Mouse (Mus musculus) urinary bladder, postnatal 14 days (tissue): ENCODE data around the gene Ppcs.

Experiments
- DNase-seq: peaks from one replicate; pipeline ENCODE4 v3.0.0; 2021; ENCODE audit warnings: low spot score

The Ppcs gene

GRCm38 (mm10) chr4:119422294-119422964 lies at the start of gene Ppcs, which contains the start of gene Zmynd12:
Gene Ppcs, minus strand, starts transcription at chr4:119422420.
Gene Zmynd12, plus strand, starts transcription at chr4:119422814.
- DNase-seq = peak; percentile 93

DNA sequence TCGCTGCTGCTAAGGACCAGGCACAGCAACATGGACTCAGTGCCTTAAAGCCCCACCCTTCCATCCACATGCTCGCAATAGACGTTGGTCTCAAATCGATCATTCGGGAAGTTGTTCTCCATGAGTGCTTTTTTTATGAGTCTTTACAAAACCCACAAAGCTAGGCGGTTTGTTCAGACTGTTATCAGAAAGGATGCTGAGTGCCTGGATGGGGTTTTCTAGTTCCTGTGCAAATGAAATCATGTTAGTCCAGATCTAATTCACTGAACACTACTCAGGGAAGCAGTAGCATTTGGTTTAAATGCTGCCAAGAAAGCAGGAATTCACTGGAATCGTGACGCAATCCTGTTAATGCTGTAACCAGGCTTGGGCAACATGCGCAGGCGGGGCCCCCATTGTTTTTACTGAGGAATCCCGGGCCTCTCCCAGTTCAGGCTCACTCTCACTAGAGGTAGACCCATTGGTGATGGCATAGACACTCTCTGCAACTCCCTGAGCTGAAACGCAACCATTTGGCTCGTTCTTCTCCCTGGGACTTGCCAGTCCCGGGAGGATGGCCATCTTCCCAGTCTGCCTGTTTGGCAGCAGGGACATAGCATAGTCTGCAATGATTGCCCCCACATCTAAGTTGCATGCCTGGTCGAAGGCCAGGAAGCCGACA lies 45.6 kb upstream of the Ppcs start:
- peak; percentile 11 for DNase-seq

- no peak for DNase-seq
These were observed 43.6 kb upstream of the Ppcs start for GRCm38 (mm10) chr4:119465841-119466240.

- DNase-seq = no peak
These were observed 41.7 kb upstream of the Ppcs start for GRCm38 (mm10) chr4:119463756-119464419.

DNA sequence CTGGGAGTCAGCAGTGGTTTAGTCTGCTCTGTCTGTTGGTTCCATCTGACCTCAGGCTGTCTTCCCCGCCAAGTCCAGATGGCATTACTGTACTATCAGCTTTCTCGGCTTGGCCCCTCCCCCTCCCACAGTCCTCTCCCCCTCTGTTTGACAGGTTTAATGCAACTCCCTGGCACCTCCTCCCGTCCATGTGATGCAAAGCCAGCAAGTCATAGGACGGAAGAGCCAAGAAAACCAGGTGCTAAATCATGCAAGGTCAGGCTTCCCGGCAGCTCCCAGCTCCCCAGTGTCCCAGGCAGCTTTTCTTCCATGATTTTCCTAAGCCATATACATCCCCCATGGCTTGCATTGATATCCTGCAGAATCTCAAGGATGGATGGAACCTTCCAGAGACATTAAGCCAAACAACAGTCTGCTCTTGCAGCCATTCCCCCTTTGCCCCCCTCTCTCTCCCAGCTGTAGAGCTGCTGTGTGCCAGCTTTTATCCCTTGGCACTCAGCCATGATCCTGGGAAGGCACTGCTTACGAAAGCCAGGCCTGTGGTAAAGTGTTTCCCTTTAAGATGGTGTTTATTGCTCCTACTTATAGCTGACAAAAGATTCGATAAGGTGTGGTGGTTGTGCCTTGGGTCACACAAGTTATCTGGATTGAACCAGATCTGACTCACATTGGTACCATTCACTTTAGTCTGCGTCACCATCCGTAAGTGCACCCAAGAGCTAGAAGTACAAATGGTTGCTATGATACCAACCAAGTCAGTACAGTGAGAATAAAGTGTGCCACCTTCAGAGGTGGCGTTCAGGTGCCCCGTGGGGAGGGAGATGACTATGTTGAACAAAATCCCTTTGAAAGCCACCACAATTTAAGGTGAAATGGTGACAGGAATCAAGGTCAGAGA lies 40.9 kb upstream of the Ppcs start:
- peak; percentile 52 for DNase-seq

GRCm38 (mm10) chr4:119462457-119462856 lies 40.2 kb upstream of the Ppcs start:
- no peak for DNase-seq

GRCm38 (mm10) chr4:119460728-119461141 lies 38.5 kb upstream of the Ppcs start:
- peak; percentile 26 for DNase-seq

DNA sequence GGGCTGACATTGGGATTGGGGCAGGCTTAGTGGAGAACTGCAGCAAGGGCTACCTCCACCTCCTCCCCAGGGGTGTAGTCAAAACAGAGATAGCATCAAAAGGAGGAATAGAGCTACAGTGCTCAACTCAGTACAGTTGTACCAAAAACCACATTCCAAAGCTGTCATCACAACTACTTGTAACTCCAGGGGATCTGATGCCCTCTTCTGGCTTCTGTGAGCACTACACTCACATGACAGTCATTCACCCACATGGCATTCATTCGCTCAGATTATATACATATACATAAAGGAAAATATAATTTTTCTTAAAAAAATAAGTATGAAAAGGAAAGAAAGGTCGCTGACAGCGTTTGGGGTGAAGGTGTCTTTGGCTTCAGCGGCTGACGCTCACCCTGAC lies 38.1 kb upstream of the Ppcs start:
- no peak for DNase-seq

DNA sequence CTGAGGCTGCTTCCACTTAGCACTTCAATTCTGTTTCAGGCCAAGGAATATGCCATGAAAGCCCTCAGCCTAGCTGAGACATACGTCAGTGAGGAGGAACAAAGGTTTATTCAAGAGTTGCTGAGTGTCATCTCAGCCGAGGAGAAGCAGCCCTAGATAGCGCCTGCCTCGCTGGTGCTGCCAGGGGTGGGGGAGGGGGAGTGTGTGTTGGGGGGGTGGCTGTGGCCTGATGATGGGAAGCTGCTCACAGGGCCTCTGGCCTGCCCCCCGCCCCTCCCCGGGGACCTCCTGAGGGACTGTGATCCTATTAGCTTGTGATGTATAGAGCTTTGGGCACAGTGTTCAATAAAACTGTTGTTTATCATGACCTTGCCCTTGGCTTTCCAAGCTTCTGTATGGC lies 31.3 kb upstream of the Ppcs start:
- DNase-seq = no peak

GRCm38 (mm10) chr4:119453128-119453527 lies 30.9 kb upstream of the Ppcs start:
- DNase-seq = no peak

DNA sequence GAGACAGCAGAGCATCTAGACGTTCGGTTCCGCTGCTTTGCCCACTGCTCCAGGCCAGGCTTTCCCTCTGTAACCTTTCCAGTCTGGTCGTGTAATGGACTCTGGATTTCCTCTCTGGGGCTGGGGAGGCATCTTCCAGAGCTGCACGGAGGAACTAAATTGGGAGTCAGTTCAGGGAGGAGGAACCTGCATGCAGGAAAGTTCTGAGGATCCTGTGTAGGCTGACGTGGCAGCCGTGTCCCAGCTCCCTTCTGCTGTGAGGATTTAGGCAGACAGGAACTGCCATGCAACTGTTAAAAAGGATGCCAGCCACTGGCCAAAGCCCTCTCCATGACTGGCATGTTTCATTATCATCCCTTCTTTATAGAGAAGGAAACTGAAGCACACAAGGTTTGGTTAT lies 28.2 kb upstream of the Ppcs start:
- no peak for DNase-seq

- DNase-seq = no peak
These were observed 25.6 kb upstream of the Ppcs start for GRCm38 (mm10) chr4:119447786-119448185.

DNA sequence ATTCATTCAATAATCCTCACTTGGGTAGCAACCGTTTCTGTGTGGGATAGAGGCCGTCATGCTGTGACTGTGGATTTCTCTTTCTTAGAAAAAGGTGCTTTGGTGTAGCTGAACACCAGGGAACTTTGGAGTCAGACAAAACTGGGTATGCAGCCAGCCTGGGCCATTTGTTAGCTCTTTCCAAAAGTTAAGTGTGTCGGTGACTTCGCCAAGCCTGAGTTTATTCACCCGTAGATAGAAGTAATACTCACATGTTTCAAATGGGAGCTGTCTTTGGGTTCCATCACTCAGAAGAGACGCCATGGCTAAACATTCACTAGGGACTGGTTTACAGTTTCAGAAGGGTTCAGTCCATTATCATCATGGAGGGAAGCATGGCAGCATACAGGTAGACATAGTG lies 25.0 kb upstream of the Ppcs start:
- DNase-seq = no peak

GRCm38 (mm10) chr4:119442539-119442938 lies 20.3 kb upstream of the Ppcs start:
- DNase-seq = no peak

DNA sequence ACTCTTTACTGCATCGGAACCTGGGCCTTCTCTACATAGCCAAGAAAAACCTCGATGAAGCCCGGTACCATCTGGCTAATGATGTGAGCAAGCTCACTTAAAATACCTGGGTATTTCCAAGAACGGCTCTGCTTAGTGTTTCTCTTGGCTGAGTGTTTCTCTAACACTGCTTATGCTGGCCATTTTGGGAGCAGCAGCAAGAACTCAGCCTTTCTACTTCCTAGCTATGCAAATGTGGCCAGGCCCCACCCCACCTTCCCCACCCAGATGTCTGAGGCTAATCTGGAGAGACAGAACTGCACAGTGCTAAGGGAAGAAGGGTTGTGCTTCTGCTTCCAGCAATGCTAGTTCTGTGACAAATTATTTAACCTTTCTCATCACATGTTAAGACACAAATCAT lies 19.6 kb upstream of the Ppcs start:
- DNase-seq = no peak

GRCm38 (mm10) chr4:119437936-119438335 lies 15.7 kb upstream of the Ppcs start:
- no peak for DNase-seq

GRCm38 (mm10) chr4:119430678-119431077 lies 8.5 kb upstream of the Ppcs start:
- DNase-seq = peak; percentile 61

DNA sequence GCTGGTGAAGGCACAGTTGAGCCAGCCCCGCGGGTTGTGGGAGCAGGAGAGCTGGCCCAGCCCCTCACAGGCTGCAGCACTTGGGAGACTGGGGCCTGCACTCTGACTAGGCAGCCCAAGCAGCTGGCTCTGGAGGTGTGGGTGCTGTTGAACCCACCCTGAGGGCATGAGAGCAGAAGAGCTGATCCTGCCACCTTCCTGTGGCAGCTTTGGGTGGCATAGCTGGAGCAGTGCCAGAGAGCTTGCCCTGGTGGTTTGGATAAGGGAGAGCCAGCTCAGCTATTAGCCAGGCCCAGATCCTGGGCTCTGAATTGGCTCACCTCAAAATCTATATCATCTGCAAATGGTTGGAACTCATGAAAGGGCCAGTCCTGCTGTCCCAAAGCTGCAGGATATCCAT lies 5.5 kb upstream of the Ppcs start:
- no peak for DNase-seq

GRCm38 (mm10) chr4:119425601-119426000 lies 3.4 kb upstream of the Ppcs start:
- no peak for DNase-seq

DNA sequence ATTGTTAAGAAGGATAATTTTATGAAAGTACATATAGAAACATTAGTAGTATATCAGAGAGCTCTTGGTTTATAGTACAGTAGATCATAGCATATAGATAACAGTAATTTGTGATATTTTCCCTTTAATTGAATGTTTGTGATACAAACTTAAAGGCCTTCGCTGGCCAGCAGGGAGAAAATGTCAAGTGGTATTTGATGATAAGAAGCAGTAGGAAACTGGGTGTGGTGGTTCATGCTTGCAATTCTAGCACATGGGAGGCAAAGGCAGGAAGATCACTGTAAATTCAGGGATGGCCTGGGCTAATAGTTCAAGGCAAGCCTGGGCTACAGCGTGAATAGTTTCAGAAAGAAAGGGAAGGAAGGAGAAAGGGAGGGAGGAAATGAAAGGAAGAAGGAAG lies 2.9 kb upstream of the Ppcs start:
- no peak for DNase-seq

- DNase-seq = peak; percentile 41
These were observed 313 bp downstream of the Ppcs start for GRCm38 (mm10) chr4:119421921-119422293.

DNA sequence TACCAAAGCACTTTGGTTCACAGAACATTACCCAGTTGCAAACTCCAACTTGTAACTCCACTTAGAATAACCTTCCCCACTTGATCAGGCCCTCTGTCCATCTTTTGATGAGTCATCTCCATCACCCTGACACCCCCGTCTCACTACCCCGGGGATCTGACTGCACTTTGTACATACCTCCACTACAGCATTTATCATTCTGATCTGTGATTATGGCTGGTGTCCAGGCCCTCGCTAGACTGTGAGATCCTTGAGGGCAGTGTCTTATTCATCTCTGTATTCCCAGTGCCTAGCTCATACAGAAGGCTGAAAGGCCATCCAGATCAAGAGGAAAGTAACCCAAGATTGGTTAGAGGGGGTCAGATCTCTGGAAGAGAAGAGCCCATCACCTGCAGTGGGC lies 1.0 kb downstream of the Ppcs start:
- DNase-seq = no peak
